Mouse (Mus musculus): Measurements from ENCODE around the gene Itga11.

The Itga11 gene

DNA sequence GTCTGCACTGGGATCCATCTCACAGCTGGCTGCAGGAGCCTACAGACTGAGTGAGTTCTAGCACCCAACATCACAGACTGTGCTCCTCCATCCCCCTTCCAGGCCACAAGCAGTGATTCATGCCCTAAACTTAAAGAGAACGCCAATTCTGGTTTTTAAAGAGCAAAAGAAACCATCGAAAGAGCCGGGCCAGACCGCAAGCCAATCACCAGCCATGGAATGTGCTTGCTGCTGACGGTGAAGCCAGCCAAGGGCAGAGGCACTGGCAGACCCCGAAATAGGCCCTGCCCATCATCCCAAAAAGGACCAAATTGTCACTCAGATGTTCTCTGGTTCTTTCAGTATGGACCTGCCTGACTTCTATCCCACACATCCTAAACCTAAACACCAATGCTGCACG lies 6.7 kb downstream of the Itga11 start:
- no peak for DNase-seq (ENCODE audit: low spot score in 2 of 2)

DNA sequence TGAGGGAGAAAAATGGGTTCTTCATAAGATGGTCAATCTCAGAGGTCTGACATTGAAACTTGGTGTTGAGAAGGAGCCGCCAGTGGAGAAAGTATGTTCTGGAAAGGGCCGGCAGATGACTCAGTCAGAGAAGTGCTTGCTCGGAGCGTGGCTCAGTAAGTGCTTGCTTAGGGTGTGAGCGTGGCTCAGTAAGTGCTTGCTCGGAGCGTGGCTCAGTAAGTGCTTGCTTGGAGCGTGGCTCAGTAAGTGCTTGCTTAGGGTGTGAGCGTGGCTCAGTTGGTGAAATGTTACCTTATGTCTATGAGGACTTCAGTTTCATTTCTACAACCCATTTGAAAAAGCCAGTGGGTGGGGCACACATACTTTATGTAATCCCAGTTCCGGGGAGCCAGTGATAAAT lies 12.1 kb downstream of the Itga11 start:
- no peak for DNase-seq (ENCODE audit: low spot score in 2 of 2)

DNA sequence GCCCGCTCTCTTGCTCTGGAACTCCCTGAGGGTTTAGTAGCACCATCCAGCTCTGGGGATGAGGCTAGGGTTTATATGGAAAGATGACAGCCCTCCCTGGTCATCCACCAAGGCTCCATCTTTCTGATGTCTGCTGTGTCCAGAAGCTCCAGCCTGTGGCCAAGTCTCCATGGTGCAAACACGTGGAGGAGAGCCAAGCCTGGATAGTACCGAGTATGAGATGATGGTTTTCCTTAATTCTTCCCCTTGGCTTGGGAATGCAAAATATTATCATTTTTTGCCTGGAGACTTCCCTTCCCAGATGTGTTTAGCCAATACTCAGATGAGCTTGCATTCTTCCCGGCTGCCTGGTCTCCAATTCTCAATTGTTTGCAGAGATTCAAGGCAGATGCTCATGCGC lies 16.4 kb downstream of the Itga11 start:
- no peak for DNase-seq (ENCODE audit: low spot score in 2 of 2)

DNA sequence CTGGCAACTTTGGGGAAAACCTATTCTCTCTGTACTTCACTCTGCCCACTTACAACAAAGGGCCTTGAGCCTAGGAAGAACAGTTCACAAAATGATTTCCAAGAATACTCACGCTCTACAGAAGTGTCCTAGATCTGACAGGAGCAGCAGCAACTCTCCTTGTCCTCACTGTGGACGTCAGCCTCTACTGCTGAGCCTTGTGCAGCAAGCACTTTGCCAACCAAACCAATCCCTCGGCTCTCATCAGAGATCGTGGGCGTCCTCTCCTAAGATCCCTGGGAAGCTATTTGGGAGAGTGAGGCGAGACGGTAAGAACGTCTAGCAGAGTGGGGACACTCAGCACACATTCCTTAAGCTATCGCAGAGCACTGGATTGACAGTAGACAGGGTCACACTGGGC lies 17.6 kb downstream of the Itga11 start:
- no peak for DNase-seq (ENCODE audit: low spot score in 2 of 2)

DNA sequence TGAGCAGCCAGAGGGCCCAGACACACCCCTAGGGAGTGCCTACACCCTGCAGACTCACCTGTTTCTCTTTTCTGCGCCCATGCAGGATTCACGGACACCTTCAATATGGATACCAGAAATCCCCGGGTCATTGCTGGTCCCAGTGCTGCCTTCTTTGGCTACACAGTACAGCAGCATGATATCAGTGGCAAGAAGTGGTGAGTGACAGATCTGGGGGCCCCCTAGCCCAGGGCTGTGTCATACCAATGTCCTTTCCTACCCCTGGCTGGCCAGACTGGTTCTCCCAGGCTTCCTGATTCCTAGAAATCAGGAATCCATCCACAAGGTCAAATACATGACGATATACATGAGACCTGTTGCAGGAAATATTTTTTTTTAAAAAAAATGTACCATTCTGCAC lies 19.2 kb downstream of the Itga11 start:
- no peak for DNase-seq (ENCODE audit: low spot score in 2 of 2)

DNA sequence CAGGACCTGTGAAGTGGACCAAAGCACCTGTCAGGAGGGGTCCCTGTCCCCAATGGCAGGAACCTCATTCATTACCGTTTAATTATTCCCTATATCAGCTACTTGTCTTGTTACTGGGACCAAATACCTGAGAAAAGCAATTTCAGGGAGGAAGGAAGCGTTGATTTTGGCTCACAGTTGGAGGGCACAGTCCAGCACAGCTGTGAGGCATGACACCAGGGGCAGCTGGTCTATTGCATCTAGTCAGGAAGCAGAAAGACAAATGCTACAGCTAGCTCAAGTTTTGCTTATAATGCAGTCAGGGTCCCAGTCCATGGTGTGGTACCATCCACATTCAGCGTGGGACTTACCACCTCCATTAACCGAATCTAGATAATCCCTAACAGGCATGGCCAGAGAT lies 29.6 kb downstream of the Itga11 start:
- no peak for DNase-seq (ENCODE audit: low spot score in 2 of 2)

DNA sequence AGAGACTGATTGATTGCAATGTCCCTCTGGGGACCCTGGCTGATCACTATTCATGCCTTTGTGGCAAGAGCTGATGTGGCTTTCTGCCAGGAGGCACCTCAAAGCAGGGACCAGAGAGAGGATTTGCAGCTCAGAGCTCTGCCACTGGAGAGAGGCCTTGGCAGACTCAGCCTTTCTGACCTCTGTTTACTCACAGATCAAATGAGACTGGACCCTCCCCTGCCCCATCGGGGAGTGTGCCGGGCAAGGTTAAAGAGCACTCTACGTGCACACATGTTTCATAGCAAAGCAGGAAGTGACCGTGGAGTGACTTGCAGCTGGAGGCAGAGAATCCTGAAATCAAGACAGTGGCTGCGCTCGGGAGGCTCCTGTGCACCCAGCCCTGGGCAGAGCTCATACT lies 30.2 kb downstream of the Itga11 start:
- no peak for DNase-seq (ENCODE audit: low spot score in 2 of 2)

DNA sequence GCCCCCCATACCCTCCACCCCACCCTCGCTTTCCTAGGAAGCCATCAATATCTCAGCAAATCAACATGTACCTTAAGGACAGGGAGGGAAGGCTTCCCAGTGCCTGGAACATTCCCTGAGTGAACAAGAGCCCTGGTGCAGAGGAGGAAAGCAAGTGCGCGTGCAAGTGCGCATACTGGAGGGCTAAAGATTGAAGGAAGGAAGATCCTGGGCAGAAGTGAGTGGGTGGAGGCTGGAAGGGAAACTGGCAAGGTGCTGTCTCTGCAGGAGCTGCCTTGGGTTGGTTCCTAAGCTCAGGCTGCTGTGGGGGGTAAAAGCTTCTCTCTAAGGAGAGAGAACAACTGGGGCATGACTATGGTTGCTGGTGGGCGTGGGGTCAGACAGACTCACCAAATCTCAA lies 32.4 kb downstream of the Itga11 start:
- no peak for DNase-seq (ENCODE audit: low spot score in 2 of 2)

DNA sequence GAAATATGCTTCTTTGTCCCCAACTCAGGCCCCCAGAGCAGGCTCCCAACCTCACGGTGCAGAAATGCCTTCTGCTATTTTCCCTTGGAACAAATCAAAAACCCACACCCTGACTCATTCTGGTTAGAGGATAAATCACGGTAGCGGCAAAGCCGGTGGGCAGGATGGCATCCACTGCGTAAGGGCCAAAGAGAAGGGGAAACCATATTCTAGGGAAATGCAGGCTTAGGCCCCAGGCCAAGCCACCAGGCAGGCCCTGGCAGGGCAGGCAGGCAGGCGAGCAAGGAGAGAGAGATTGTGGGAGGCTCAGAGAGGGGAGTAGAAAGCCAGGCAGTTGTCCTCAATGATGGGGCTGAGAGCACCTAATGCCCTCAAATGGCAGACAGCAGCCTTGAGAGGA lies 34.7 kb downstream of the Itga11 start:
- no peak for DNase-seq (ENCODE audit: low spot score in 2 of 2)

DNA sequence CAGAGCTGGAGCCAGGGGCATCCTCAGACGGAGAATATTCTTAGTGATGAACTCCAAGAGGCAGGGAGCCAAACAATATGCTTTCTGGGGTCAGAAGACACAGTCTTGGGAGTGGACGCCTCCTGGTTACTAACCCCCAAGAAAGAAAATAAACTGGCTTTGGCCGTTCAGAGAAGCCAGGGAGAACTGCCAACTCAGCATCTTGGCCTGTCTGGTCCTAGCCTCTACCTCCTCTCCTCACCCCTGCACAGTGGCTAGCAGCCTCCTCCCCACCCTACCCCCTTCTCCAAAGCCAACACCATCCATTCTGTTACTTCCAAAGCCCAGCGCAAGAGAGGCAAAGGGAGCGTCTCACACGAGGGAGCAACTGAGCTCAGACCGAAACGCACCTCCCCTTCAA lies 35.4 kb downstream of the Itga11 start:
- no peak for DNase-seq (ENCODE audit: low spot score in 2 of 2)

DNA sequence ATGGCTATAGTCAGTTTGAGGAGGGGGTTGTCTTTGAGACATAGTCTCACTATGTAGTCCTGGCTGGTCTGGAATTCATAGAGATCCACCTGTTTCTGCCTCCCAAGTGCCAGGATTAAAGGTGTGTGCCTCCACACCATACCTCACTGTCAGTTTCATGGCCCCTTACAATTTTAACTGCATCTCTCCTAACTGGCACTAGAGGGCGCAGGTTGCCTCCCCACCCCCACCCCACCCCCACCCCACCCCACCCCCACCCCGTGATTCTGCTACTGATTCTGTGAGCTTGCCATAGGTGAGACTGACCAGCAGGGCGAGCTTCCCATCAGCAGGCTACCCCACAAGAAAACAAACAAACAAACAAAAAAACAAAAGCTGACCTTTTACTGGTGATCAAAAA lies 36.7 kb downstream of the Itga11 start:
- DNase-seq (ENCODE audit: low spot score in 2 of 2), result no peak

DNA sequence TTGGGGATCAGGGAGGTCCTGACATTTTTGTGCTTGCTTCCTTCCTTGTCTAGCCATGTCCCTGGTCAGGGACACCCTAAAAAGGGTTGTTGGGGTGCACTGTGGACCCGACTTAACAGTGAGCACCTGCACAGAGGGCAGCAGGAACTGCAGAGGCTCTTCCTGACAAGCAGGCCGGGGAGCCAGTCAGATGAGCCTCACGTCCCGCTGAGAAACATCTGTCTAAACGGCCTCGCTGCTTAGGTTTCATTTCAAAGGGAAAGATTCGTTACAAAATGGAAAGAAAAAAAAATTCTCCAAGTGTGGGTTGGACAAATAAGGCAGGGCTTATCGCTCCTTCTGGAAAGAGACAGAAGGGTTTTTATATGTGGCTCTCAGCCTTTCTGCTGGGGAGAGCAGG lies 40.4 kb downstream of the Itga11 start:
- peak; percentile 34 for DNase-seq (ENCODE audit: low spot score in 2 of 2)

DNA sequence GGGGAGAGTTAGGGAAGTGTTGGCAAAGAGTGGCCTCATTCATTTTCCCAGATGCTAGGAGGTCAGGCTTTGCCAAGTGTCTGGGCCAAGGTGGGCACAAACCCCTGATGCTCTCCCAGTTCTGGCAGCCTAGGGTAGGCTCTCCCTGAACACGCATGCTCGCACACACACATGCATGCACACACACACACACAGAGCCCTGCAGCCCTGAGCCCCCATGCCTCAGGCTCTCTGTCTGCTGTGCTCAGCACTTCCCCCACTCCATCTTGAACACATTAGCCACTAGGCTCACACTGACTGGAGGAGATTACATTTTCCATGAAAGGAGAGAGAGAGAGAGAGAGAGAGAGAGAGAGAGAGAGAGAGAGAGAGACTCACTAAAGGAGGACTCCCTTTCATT lies 44.2 kb downstream of the Itga11 start:
- no peak for DNase-seq (ENCODE audit: low spot score in 2 of 2)

DNA sequence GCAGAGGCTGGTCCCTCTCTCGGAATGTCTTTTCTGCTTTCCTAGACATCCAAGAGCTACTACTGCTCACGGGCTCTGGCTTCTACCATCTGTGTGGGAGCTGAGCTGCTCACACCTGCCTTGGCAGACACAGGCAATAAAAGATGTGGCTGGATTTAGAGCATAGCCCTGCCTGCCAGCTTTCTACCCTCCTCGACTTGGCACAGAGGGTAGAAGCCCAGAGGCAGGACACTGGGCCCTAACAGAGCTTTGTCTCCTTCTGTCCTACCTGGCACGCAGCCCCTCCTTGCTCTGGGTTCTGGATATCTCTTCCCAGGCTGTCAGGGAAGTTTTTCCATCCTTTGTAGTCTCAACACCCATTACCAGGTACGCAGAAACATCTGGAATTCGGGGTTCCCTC lies 45.1 kb downstream of the Itga11 start:
- DNase-seq (ENCODE audit: low spot score in 2 of 2), result no peak

DNA sequence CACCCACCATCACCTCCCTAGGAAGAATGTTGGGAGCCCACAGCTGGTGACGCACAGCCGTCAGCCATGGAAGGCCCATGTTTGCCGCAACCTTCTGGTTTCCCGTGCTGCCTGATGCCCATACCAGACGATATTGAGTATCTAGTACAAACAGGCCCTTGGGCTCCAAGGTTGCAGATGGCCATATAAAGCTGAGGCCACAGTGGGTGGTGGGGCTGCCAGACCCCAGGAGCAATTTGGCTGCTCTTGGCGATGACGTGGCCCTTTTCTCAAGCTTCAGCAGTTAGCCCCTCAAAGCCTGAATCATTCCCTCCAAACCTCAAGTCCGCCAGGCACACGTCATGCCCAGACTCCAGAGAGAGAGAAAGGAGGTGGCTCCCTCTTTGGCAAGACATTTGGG lies 46.5 kb downstream of the Itga11 start:
- DNase-seq (ENCODE audit: low spot score in 2 of 2), result no peak

DNA sequence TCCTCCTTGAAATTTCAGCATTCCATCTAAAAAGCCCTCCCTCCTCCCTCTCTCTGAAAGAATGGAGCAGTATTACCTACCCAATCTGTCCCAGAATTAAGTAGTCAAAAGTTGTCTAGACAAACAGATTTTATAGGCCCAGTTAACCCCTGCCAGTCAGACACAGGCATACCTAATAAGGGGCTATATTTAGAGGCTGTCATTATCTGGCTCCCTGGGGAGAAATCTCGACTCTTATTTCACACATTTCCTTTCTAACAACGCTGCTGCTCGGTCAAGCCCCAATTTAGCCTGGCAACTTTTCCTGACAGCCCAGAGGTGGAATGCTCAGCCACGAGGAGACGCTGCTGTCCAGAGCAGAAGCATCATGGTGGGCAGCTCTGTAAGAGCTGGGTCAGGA lies 47.6 kb downstream of the Itga11 start:
- DNase-seq (ENCODE audit: low spot score in 2 of 2), result no peak

DNA sequence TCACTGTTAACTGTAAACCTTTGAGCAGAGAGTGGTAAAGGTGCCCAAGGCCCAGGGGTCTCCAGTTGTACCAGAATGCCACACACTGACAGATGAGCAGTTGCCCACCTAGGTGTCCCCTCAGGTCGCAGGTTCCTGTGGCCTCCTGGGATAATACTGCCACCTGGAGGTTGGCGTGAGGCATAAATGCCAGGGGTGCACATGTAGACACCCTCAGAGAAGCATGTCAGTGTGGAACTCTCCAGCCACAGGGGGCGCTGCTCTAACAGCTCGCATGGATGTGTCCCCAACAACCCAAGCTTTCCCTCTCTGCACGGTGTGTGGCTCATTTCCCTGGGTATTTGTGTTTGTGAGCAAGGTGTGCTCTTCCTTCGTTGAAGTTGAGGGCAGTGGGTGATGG lies 48.8 kb downstream of the Itga11 start:
- DNase-seq (ENCODE audit: low spot score in 2 of 2), result peak; percentile 26 to 58

DNA sequence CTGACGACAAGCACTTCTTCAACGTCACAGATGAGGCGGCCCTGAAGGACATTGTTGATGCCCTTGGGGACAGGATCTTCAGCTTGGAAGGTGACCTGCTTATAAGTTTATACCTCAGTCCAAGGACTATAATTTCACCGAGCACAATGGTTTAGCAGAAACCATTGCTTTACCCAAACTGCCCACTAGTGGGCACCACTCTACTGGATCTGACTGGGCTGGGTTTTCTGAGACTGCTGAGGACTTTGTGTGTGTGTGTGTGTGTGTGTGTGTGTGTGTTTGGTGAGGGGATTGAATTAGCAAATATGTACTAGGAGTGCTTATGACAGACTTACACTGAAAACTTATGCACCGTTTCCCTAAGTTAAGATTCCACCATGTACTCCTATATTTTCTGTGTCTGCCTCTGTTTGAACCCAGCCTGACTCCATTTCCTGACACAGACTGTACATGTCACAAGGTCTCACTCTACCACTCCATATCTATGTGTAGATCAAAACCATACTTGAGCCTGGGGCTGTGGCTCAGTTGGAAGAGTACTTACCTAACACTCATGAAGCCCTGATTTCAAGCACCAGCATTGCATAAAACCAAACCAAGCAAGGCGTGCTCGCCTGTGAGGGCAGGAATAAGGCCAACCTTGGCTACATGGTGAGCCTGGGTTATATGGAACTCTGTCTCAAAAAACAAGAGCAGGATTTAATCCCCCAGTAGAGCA lies 67.1 kb downstream of the Itga11 start:
- DNase-seq (ENCODE audit: low spot score in 2 of 2), result peak in 1 of 2 experiments; percentile 56

DNA sequence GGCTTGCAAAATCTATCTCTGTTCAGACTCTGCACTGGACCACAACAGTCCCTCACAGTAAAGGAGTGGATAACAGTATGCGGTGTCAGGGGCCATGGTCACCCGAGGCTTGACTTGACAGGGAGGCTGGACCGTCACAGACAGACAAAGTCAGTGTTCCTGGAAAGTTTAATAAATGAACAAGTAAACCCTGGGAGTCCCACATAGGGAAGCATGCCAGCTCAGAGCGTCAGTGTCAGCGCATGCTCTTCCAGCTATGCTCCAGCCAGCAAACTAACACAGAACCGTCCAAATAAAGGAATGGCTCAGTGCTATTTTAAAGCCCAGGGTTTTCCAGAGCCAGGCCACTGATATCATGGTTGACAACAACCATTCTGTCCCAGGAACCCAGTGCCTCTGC lies 69.0 kb downstream of the Itga11 start:
- DNase-seq (ENCODE audit: low spot score in 2 of 2), result no peak

DNA sequence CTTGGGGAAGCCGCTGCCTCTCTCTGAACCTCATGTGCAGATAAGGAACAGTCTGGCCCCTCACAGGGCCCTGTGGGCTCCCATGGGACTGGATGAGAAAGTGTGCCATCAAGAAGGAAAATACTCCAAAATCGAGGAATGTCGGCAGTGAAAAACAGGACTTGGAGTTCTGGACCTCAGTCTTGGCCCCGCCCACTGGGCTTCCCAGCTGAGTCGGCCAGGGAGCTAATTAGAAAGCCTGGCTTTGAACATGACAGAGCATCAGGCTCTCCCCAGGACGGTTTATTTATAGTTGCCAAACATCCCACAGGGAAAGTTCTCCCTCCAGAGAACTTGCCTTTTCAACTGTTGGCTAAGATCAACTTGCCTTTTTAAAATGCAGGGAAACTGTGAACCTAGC lies 72.0 kb downstream of the Itga11 start:
- no peak for DNase-seq (ENCODE audit: low spot score in 2 of 2)

DNA sequence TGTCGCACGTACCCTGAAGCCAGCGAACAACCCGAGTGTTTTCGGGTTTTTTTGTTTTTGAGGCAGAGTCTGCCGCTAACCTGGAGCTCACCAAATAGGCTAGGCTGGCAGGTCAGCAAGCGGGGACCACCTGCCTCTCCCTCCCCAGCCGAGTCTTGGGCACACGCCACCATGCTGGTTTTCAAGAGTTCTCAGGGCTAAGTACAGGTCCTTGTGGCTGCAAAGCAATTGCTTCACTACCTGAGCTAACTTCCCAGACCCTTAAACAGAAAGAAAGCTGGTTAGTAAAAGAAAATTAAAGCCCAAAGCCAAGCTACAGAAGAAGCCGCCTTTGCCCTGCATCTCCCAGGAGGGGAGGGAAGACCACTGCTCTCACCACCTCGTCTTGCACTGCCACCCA lies 72.8 kb downstream of the Itga11 start:
- DNase-seq (ENCODE audit: low spot score in 2 of 2), result no peak

DNA sequence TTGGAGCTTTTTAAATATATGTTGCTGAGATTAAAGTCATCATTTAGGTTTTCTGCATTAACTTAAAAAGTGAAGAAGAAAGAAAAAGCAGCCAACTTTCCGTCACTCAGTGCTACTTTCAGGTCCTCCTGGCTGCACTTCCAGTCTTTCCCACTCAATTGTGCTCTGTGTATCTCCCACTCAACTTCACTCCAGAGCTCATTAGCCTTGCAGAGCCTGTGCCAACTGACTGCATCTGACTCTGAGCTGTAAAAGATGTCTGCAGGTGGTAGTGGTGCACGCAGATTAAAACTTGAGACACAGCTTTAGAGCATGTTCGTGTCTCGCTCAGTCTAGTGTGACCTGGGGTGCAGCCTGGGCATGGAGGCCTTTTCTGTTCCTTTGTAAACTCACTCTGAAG lies 80.7 kb downstream of the Itga11 start:
- DNase-seq (ENCODE audit: low spot score in 2 of 2), result no peak

DNA sequence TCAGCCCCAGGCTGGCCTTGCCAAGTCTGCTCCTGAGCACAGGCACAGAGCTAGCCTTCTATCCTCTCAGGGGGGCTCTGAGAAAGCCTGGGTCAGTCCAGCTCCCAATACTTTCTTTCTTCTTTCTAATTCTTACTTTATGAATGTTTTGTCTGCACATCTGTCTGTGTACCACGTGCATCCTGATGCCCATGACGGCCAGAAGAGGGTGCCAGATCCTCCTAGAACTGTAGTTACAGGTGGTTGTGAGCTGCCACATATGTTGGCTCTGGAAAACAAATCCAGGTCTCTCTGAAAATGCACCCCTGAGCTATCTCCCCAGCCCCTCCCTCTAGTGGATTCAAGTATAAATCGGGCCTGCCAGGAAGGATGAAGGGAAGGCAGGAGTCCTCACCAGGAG lies 82.0 kb downstream of the Itga11 start:
- DNase-seq (ENCODE audit: low spot score in 2 of 2), result peak in 1 of 2 experiments; percentile 18

DNA sequence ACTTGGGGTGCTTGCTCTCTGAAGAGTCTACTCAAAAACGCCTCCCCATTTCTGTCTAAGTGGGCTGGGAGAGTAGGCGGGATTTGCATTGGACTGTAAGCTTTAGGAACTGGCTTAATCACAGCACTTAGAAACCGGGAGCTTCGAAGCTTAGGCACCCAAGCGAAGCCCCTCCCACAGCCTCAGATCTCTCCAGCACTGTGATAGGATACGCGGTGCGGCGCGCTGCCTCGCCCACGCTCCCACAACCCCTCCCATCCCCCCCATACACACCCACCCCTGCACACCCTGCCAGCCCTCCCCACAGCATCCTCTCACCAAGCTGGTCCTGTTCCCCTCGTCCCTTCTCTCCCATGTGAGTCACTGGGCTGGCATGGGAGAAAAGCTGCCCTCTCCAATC lies 85.9 kb downstream of the Itga11 start:
- peak in 1 of 2 experiments; percentile 34 for DNase-seq (ENCODE audit: low spot score in 2 of 2)
